Mouse (Mus musculus) lung, embryonic 16.5 days (tissue): ENCODE measurements at regions not wholly inside any gene's neighbourhood (a gene's known extent, or its start where the extent isn't known, plus 50 kb on each side); places are given as distances from the start of the nearest gene placed in this dataset.

Experiments
- ATAC-seq: fragments of 200-750 bp; cut with Nextera tagmentation; 2 replicates; pipeline ENCODE4 v1.8.0; 2017; ENCODE audit warnings: low read depth, mild to moderate bottlenecking, moderate library complexity
- H3K27ac ChIP-seq: fragments of 300-500 bp; sonication (generic); 2 replicates; pipeline ENCODE4 v1.5.1; 2014; ENCODE audit warnings: mild to moderate bottlenecking, control low read depth, low read length
- H3K27me3 ChIP-seq: fragments of 300-500 bp; sonication (generic); 2 replicates; pipeline ENCODE4 v1.6.1; 2014; ENCODE audit warnings: low read depth, low read length, mixed read lengths; ENCODE audit not compliant: control insufficient read depth, insufficient read depth
- H3K36me3 ChIP-seq: fragments of 300-500 bp; sonication (generic); 2 replicates; pipeline ENCODE4 v1.6.1; 2014; ENCODE audit warnings: low read length; ENCODE audit not compliant: control insufficient read depth, insufficient read depth
- H3K4me1 ChIP-seq: fragments of 300-500 bp; sonication (generic); replicated peaks from 2 replicates; pipeline ENCODE4 v1.6.1; 2014; ENCODE audit warnings: low read length, mixed read lengths; ENCODE audit not compliant: control insufficient read depth, insufficient read depth
- H3K4me2 ChIP-seq: fragments of 300-500 bp; sonication (generic); 2 replicates; pipeline ENCODE4 v1.6.1; 2014; ENCODE audit warnings: low read depth, low read length, control low read depth
- H3K4me3 ChIP-seq: fragments of 300-500 bp; sonication (generic); 2 replicates; pipeline ENCODE4 v1.5.1; 2014; ENCODE audit warnings: mild to moderate bottlenecking, low read length, control low read depth
- H3K9ac ChIP-seq: fragments of 300-500 bp; sonication (generic); 2 replicates; pipeline ENCODE4 v1.6.1; 2014; ENCODE audit warnings: low read length, control low read depth
- H3K9me3 ChIP-seq: fragments of 300-500 bp; sonication (generic); 2 replicates; pipeline ENCODE4 v1.6.1; 2016; ENCODE audit warnings: low read length; ENCODE audit not compliant: control insufficient read depth
- WGBS: fragments of 180-500 bp; shearing (Covaris S2); extraction: QIAGEN DNeasy Blood & Tissue Kit; methylation state at CpG from one replicate; pipeline ENCODE4 v1.1.7; 2014; 5-methylcytosine and 5-hydroxymethylcytosine counted together

GRCm38 (mm10) chr3:118485966-118486365 is 76.0 kb upstream of the Dpyd start:
- H3K4me2 ChIP-seq, result no peak overlapping the region
- no peaks in the 10 kb centered on the region for H3K36me3 ChIP-seq
- no peaks in the 10 kb centered on the region for H3K27me3 ChIP-seq
- H3K9me3 ChIP-seq, result no peaks in the 10 kb centered on the region
- no peak for ATAC-seq
- no peaks in the 10 kb centered on the region for H3K4me1 ChIP-seq
- H3K9ac ChIP-seq, result no peak overlapping the region
- no peak overlapping the region for H3K4me3 ChIP-seq
- no peak overlapping the region for H3K27ac ChIP-seq
- WGBS, result 64% methylated on average over 2 of the region's 2 CpGs

GRCm38 (mm10) chr3:118487408-118487807 is 74.5 kb upstream of the Dpyd start:
- Histone ChIP-seq H3K27ac (no peak overlapping the region), H3K9ac (no peak overlapping the region), H3K4me1 (no peaks in the 10 kb centered on the region), H3K27me3 (no peaks in the 10 kb centered on the region), H3K9me3 (no peaks in the 10 kb centered on the region), H3K36me3 (no peaks in the 10 kb centered on the region), H3K4me3 (no peak overlapping the region), H3K4me2 (no peak overlapping the region)
- WGBS, result 62% methylated on average over 8 of the region's 8 CpGs
- ATAC-seq, result no peak

GRCm38 (mm10) chr3:118491101-118491500 is 70.8 kb upstream of the Dpyd start:
- H3K4me1 ChIP-seq, result no peaks in the 10 kb centered on the region
- H3K36me3 ChIP-seq, result no peaks in the 10 kb centered on the region
- 75% methylated on average over 1 of the region's 1 CpGs for WGBS
- no peaks in the 10 kb centered on the region for H3K27me3 ChIP-seq
- H3K4me3 ChIP-seq, result no peak overlapping the region
- H3K4me2 ChIP-seq, result no peak overlapping the region
- no peak overlapping the region for H3K9ac ChIP-seq
- no peaks in the 10 kb centered on the region for H3K9me3 ChIP-seq
- no peak for ATAC-seq
- no peak overlapping the region for H3K27ac ChIP-seq

GRCm38 (mm10) chr3:118491871-118492270 is 70.1 kb upstream of the Dpyd start:
- H3K27me3 ChIP-seq, result no peaks in the 10 kb centered on the region
- no peak overlapping the region for H3K4me2 ChIP-seq
- no peak overlapping the region for H3K27ac ChIP-seq
- H3K4me1 ChIP-seq, result no peaks in the 10 kb centered on the region
- H3K9me3 ChIP-seq, result no peaks in the 10 kb centered on the region
- ATAC-seq, result no peak
- H3K36me3 ChIP-seq, result no peaks in the 10 kb centered on the region
- H3K4me3 ChIP-seq, result no peak overlapping the region
- H3K9ac ChIP-seq, result no peak overlapping the region
- WGBS, result 89% methylated on average over 5 of the region's 5 CpGs

- WGBS, result 94% methylated on average over 1 of the region's 1 CpGs
- H3K27me3 ChIP-seq, result no peaks in the 10 kb centered on the region
- no peak for ATAC-seq
Measured at GRCm38 (mm10) chr3:118494611-118495010, 67.3 kb upstream of the Dpyd start.

GRCm38 (mm10) chr3:118500234-118500633 is 61.7 kb upstream of the Dpyd start:
- Histone ChIP-seq H3K9me3 (no peaks in the 10 kb centered on the region), H3K4me2 (no peak overlapping the region), H3K4me1 (no peaks in the 10 kb centered on the region), H3K36me3 (no peaks in the 10 kb centered on the region), H3K27ac (no peak overlapping the region), H3K27me3 (no peaks in the 10 kb centered on the region), H3K9ac (no peak overlapping the region), H3K4me3 (no peak overlapping the region)
- ATAC-seq, result no peak
- WGBS, result 25% methylated on average over 4 of the region's 4 CpGs

More at GRCm38 (mm10) chr3:118494611-118495010, 67.3 kb upstream of the Dpyd start:
- no peaks in the 10 kb centered on the region for H3K4me1 ChIP-seq
- H3K4me3 ChIP-seq, result no peak overlapping the region
- H3K36me3 ChIP-seq, result no peaks in the 10 kb centered on the region
- no peak overlapping the region for H3K27ac ChIP-seq
- no peak overlapping the region for H3K9ac ChIP-seq
- no peaks in the 10 kb centered on the region for H3K9me3 ChIP-seq
- H3K4me2 ChIP-seq, result no peak overlapping the region

GRCm38 (mm10) chr3:118507582-118508237 is 54.2 kb upstream of the Dpyd start:
- H3K9me3 ChIP-seq, result no peaks in the 10 kb centered on the region
- H3K27me3 ChIP-seq, result no peaks in the 10 kb centered on the region
- no peak overlapping the region for H3K27ac ChIP-seq
- no peak for ATAC-seq
- H3K4me3 ChIP-seq, result no peak overlapping the region
- H3K4me2 ChIP-seq, result no peak overlapping the region
- no peaks in the 10 kb centered on the region for H3K4me1 ChIP-seq
- H3K9ac ChIP-seq, result no peak overlapping the region
- no peaks in the 10 kb centered on the region for H3K36me3 ChIP-seq
- WGBS, result 78% methylated on average over 7 of the region's 7 CpGs

- no peaks in the 10 kb centered on the region for H3K9me3 ChIP-seq
- no peaks in the 10 kb centered on the region for H3K4me1 ChIP-seq
- H3K27ac ChIP-seq, result no peak overlapping the region
- no peaks in the 10 kb centered on the region for H3K27me3 ChIP-seq
- no peak overlapping the region for H3K4me2 ChIP-seq
- no peak for ATAC-seq
- H3K4me3 ChIP-seq, result no peak overlapping the region
- WGBS, result 87% methylated on average over 4 of the region's 4 CpGs
- no peak overlapping the region for H3K9ac ChIP-seq
- H3K36me3 ChIP-seq, result no peaks in the 10 kb centered on the region
Measured at GRCm38 (mm10) chr3:118510837-118511236, 51.1 kb upstream of the Dpyd start.

GRCm38 (mm10) chr3:118511969-118512368 is 50.0 kb upstream of the Dpyd start:
- WGBS, result 35% methylated on average over 7 of the region's 7 CpGs
- no peaks in the 10 kb centered on the region for H3K27me3 ChIP-seq
- no peaks in the 10 kb centered on the region for H3K9me3 ChIP-seq
- ATAC-seq, result no peak
- no peaks in the 10 kb centered on the region for H3K36me3 ChIP-seq
- H3K27ac ChIP-seq, result no peak overlapping the region
- H3K9ac ChIP-seq, result no peak overlapping the region
- no peak overlapping the region for H3K4me2 ChIP-seq
- H3K4me1 ChIP-seq, result no peaks in the 10 kb centered on the region
- H3K4me3 ChIP-seq, result no peak overlapping the region
